Mouse (Mus musculus) heart, adult 2 months (tissue): ENCODE measurements around the gene Nup205. TPM values are rescaled to one million over a fixed set of nuclear protein-coding genes. Genes with fewer than 3 reads are reported as not detected.
"Not testable (repeated sequence)": the region's sequence is repeated elsewhere in the genome, so short reads cannot be mapped to it uniquely, and the experiment has no call there.

ENCODE experiments used
- DNase-seq, 2 experiments: peaks; one replicate each; pipeline ENCODE4 v3.0.0; 2021
- H3K27ac ChIP-seq: fragments of 200-600 bp; 2 replicates; pipeline ENCODE4 v1.8.1; 2022
- H3K27me3 ChIP-seq: fragments of 200-500 bp; 2 replicates; pipeline ENCODE4 v1.6.1; 2012; ENCODE audit warnings: mild to moderate bottlenecking, low read length, inconsistent platforms, mixed read lengths; ENCODE audit not compliant: control insufficient read depth, insufficient read depth
- H3K36me3 ChIP-seq: fragments of 200-500 bp; 2 replicates; pipeline ENCODE4 v1.6.1; 2012; ENCODE audit warnings: low read length, inconsistent platforms; ENCODE audit not compliant: control insufficient read depth, insufficient read depth
- H3K4me1 ChIP-seq: fragments of 200-500 bp; 2 replicates; pipeline ENCODE4 v1.6.1; 2011; ENCODE audit warnings: low read length; ENCODE audit not compliant: control insufficient read depth, insufficient read depth
- H3K4me3 ChIP-seq: fragments of 200-600 bp; 2 replicates; pipeline ENCODE4 v1.8.1; 2022
- H3K79me2 ChIP-seq: fragments of 200-500 bp; replicated peaks from 2 replicates; pipeline ENCODE4 v1.6.1; 2012; ENCODE audit warnings: mild to moderate bottlenecking, inconsistent platforms, low read length, moderate library complexity, mixed read lengths; ENCODE audit not compliant: control insufficient read depth, insufficient read depth
- H3K9ac ChIP-seq: fragments of 200-500 bp; 2 replicates; pipeline ENCODE4 v1.6.1; 2012; ENCODE audit warnings: low read depth, mild to moderate bottlenecking, control low read depth, inconsistent platforms, low read length, mixed read lengths
- CTCF ChIP-seq: fragments of 200-600 bp; IDR thresholded peaks from 2 replicates; pipeline ENCODE4 v1.8.1; 2022; ENCODE audit warnings: antibody characterized with exemption, mild to moderate bottlenecking, moderate library complexity
- EP300 ChIP-seq: fragments of 200-500 bp; IDR thresholded peaks from 2 replicates; pipeline ENCODE4 v1.6.1; 2011; ENCODE audit warnings: low read depth, low read length, control low read depth; ENCODE audit not compliant: insufficient read depth
- POLR2A ChIP-seq: fragments of 200-500 bp; IDR thresholded peaks from 2 replicates; pipeline ENCODE4 v1.6.1; 2011; ENCODE audit warnings: mild to moderate bottlenecking, low read depth, low read length, control low read depth; ENCODE audit not compliant: insufficient read depth
- WGBS: fragments of 180-500 bp; shearing (Covaris S2); methylation state at CpG from one replicate; pipeline ENCODE4 v1.1.7; 2018; 5-methylcytosine and 5-hydroxymethylcytosine counted together
- intact Hi-C: fragments of 180-260 bp; cut with DNase I; formaldehyde crosslinking; loops from one replicate; pipeline ENCODE4 v1.15.1; 2025
- polyA plus RNA-seq: library from polyadenylated mRNA; depleted of rRNA; stranded (reverse); fragments of >200 nt; gene quantifications from 2 replicates; pipeline ENCODE4 v1.2.3, GENCODE M21; 2012
- total RNA-seq, 2 experiments: library from RNA; stranded (reverse); gene quantifications; 2 replicates each; pipeline ENCODE4 v1.2.3; 2021

Gene Nup205
- total and polyA plus RNA-seq, 3 experiments, result 5.6 to 14.9 (median 12.4) TPM

GRCm38 (mm10) chr6:35173181-35173580 lies 4.0 kb upstream of the Nup205 start:
- intact Hi-C loops, result loop anchor here (5.0 kb wide), 1 partner anchor 176 kb away; no protein-coding TSS in a partner anchor

GRCm38 (mm10) chr6:35177650-35178272 lies 540 bp downstream of the Nup205 start:
- intact Hi-C loops, result loop anchor here (1.0 kb wide), 1 partner anchor 44 kb away; the partner anchor contains the start of gene Cnot4
- under 1% methylated on average over 69 of the region's 69 CpGs for WGBS
- Histone ChIP-seq H3K36me3 (no peaks in the 10 kb centered on the region), H3K9ac (peak overlapping the region; percentile 92), H3K27ac (peak overlapping the region; percentile 99), H3K79me2 (peaks cover 5% of the 10 kb centered on the region; the same call in 1 of the 2 replicates), H3K27me3 (no peaks in the 10 kb centered on the region), H3K4me3 (peak overlapping the region; percentile 98), H3K4me1 (peaks cover 1% of the 10 kb centered on the region)
- TF ChIP-seq EP300 (no peak), POLR2A (no peak), CTCF (no peak)
- DNase-seq, result no peak

More at GRCm38 (mm10) chr6:35173181-35173580, 4.0 kb upstream of the Nup205 start:
- TF ChIP-seq EP300 (no peak), CTCF (no peak), POLR2A (no peak)
- no peak overlapping the region for H3K9ac ChIP-seq
- DNase-seq, result no peak
- 0 out of 2 replicates have a peak, but pooled peaks cover 2% of the 10 kb centered on the region for H3K79me2 ChIP-seq
- H3K4me1 ChIP-seq, result peaks cover 1% of the 10 kb centered on the region
- H3K4me3 ChIP-seq, result no peak overlapping the region
- H3K27me3 ChIP-seq, result no peaks in the 10 kb centered on the region
- H3K36me3 ChIP-seq, result no peaks in the 10 kb centered on the region
- no peak overlapping the region for H3K27ac ChIP-seq
- WGBS, result 75% methylated on average over 4 of the region's 4 CpGs

- H3K9ac ChIP-seq, H3K27me3 ChIP-seq, H3K36me3 ChIP-seq, H3K27ac ChIP-seq, H3K4me3 ChIP-seq, H3K4me1 ChIP-seq, H3K79me2 ChIP-seq, intact Hi-C loops, DNase-seq: not testable (repeated sequence)
- WGBS, result 93% methylated on average over 3 of the region's 3 CpGs
Measured at GRCm38 (mm10) chr6:35179299-35179698, 2.1 kb downstream of the Nup205 start.

- DNase-seq, result no peak
- Histone ChIP-seq H3K36me3 (peaks cover 3% of the 10 kb centered on the region; the same call in 1 of the 2 replicates), H3K4me1 (no peaks in the 10 kb centered on the region), H3K4me3 (no peak overlapping the region), H3K79me2 (peaks cover 3% of the 10 kb centered on the region; the same call in 1 of the 2 replicates), H3K27ac (no peak overlapping the region), H3K9ac (no peak overlapping the region), H3K27me3 (no peaks in the 10 kb centered on the region)
- intact Hi-C loops, result no loop called here
- 56% methylated on average over 1 of the region's 1 CpGs for WGBS
- TF ChIP-seq CTCF, result no peak
- TF ChIP-seq EP300, result no peak
- no peak for TF ChIP-seq POLR2A
Measured at GRCm38 (mm10) chr6:35184781-35185180, 7.6 kb downstream of the Nup205 start.

- Histone ChIP-seq H3K9ac (no peak overlapping the region), H3K36me3 (no peaks in the 10 kb centered on the region; the same call in 1 of the 2 replicates), H3K27ac (no peak overlapping the region), H3K79me2 (no peaks in the 10 kb centered on the region), H3K27me3 (no peaks in the 10 kb centered on the region), H3K4me3 (no peak overlapping the region), H3K4me1 (no peaks in the 10 kb centered on the region)
- TF ChIP-seq CTCF, result no peak
- TF ChIP-seq POLR2A, result no peak
- no peak for TF ChIP-seq EP300
- intact Hi-C loops, result no loop called here
- no peak for DNase-seq
- WGBS, result 89% methylated on average over 8 of the region's 8 CpGs
Measured at GRCm38 (mm10) chr6:35191198-35191597, 14.0 kb downstream of the Nup205 start.

- intact Hi-C loops, result no loop called here
- 96% methylated on average over 4 of the region's 4 CpGs for WGBS
- TF ChIP-seq POLR2A (no peak), EP300 (no peak), CTCF (no peak)
- peaks cover 3% of the 10 kb centered on the region for H3K36me3 ChIP-seq
- H3K9ac ChIP-seq, result no peak overlapping the region
- H3K27me3 ChIP-seq, result no peaks in the 10 kb centered on the region
- no peak overlapping the region for H3K27ac ChIP-seq
- H3K4me3 ChIP-seq, result no peak overlapping the region
- no peaks in the 10 kb centered on the region for H3K79me2 ChIP-seq
- H3K4me1 ChIP-seq, result no peaks in the 10 kb centered on the region
- no peak for DNase-seq
Measured at GRCm38 (mm10) chr6:35225696-35226095, 48.5 kb downstream of the Nup205 start.
